Mouse (Mus musculus) cerebellum, adult 2 months (tissue): ENCODE results near the gene Eya2.

Experiments used
- CTCF ChIP-seq: fragments of 200-500 bp; IDR thresholded peaks from 2 replicates; pipeline ENCODE4 v1.5.1; 2011; ENCODE audit warnings: low read depth, mild to moderate bottlenecking, control low read depth, low read length, moderate library complexity, borderline replicate concordance; ENCODE audit not compliant: insufficient read depth
- POLR2A ChIP-seq: fragments of 200-500 bp; IDR thresholded peaks from 2 replicates; pipeline ENCODE4 v1.6.1; 2011; ENCODE audit warnings: low read length, control low read depth, borderline replicate concordance; ENCODE audit not compliant: insufficient read depth

- TF ChIP-seq POLR2A, result no peak
- TF ChIP-seq CTCF, result no peak
These were observed 203.0 kb downstream of the Eya2 start for GRCm38 (mm10) chr2:165797876-165798275.
